Mouse (Mus musculus): ENCODE data around the gene Siva1. TPM values are rescaled to one million over a fixed set of nuclear protein-coding genes. Genes with fewer than 3 reads are reported as not detected.
A peak's percentile ranks its signal among the peaks of the same experiment; 100 is the strongest.

Gene Siva1
- polyA plus RNA-seq, 1 experiment from 2014 or later = 106 TPM

- ATAC-seq (ENCODE audit: insufficient read depth) = no peak
- peaks cover 52% of the 10 kb centered on the region for H3K4me1 ChIP-seq (replicated peaks)
- H3K36me3 ChIP-seq (replicated peaks) = no peaks in the 10 kb centered on the region
- H3K4me2 ChIP-seq = no peak overlapping the region
- H3K9ac ChIP-seq = no peak overlapping the region
- H3K27me3 ChIP-seq = peaks cover 38% of the 10 kb centered on the region
- H3K4me3 ChIP-seq (replicated peaks) = no peak overlapping the region
- 12% methylated on average over 2 of the region's 2 CpGs for WGBS (ENCODE audit: insufficient replicate concordance)
- H3K27ac ChIP-seq (replicated peaks) = no peak overlapping the region
- H3K9me3 ChIP-seq (replicated peaks) = no peaks in the 10 kb centered on the region
Measured at GRCm38 (mm10) chr12:112623742-112624141, 20.7 kb upstream of the Siva1 start.

GRCm38 (mm10) chr12:112625700-112626099, 18.8 kb upstream of the Siva1 start:
- Histone ChIP-seq H3K4me1 (replicated peaks) (peaks cover 51% of the 10 kb centered on the region), H3K27ac (replicated peaks) (no peak overlapping the region), H3K36me3 (replicated peaks) (no peaks in the 10 kb centered on the region), H3K9me3 (replicated peaks) (no peaks in the 10 kb centered on the region), H3K9ac (no peak overlapping the region), H3K4me2 (no peak overlapping the region), H3K4me3 (replicated peaks) (no peak overlapping the region), H3K27me3 (peaks cover 19% of the 10 kb centered on the region)
- 68% methylated on average over 4 of the region's 4 CpGs for WGBS (ENCODE audit: insufficient replicate concordance)
- no peak for ATAC-seq (ENCODE audit: insufficient read depth)

DNA sequence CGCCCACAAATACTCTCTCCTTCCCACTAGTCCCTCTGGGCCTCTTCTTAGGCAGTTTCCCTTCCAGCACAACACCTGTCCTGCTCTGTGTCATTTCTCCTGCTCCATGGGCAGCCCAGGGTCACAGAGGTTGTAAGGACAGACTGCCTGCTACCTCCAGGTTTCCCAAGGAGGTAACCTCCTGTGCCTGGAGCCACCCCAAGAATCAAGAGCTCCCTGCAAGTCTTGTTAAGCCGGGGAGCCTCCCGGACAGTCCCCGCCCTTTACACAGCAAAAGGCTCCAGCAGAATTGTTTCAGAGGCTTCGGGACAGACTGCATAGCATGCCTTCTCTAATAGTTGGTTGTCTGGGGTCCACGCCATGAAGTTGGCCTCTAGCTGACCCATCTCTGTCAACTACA, 18.0 kb upstream of the Siva1 start:
- peaks cover 56% of the 10 kb centered on the region for H3K4me1 ChIP-seq (replicated peaks)
- ATAC-seq (ENCODE audit: insufficient read depth) = no peak
- H3K9ac ChIP-seq = no peak overlapping the region
- 0 out of 2 replicates have a peak overlapping the region, but pooled peaks have one; percentile 9 for H3K27ac ChIP-seq (replicated peaks)
- no peak overlapping the region for H3K4me2 ChIP-seq
- H3K36me3 ChIP-seq (replicated peaks) = no peaks in the 10 kb centered on the region
- H3K4me3 ChIP-seq (replicated peaks) = no peak overlapping the region
- peaks cover 11% of the 10 kb centered on the region for H3K27me3 ChIP-seq
- WGBS (ENCODE audit: insufficient replicate concordance) = 36% methylated on average over 6 of the region's 6 CpGs
- no peaks in the 10 kb centered on the region for H3K9me3 ChIP-seq (replicated peaks)

GRCm38 (mm10) chr12:112627097-112627881, 17.2 kb upstream of the Siva1 start:
- Histone ChIP-seq H3K9ac (no peak overlapping the region), H3K27me3 (0 out of 2 replicates have a peak, but pooled peaks cover 5% of the 10 kb centered on the region), H3K4me2 (no peak overlapping the region), H3K36me3 (replicated peaks) (no peaks in the 10 kb centered on the region), H3K4me3 (replicated peaks) (no peak overlapping the region), H3K9me3 (replicated peaks) (no peaks in the 10 kb centered on the region), H3K4me1 (replicated peaks) (peaks cover 65% of the 10 kb centered on the region), H3K27ac (replicated peaks) (no peak overlapping the region)
- WGBS (ENCODE audit: insufficient replicate concordance) = 43% methylated on average over 7 of the region's 7 CpGs
- no peak for ATAC-seq (ENCODE audit: insufficient read depth)

DNA sequence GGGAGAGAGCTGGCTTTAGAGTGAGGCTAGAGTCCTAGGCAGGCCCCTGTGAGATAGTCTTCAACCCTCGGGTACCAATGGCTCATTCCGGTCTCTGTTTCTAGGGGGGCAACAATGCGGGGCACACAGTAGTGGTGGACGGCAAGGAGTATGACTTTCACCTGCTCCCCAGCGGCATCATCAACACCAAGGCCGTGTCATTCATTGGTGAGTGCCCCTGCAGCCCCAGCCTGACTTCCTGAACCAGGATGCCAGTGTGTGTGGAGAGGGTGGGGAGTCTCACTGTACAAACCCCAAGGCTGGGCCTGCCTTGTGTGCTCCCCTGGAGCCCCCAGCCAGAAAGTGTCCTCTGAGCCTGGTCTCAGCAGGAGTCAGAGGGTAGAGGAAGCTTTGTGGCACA, 16.3 kb upstream of the Siva1 start:
- 39% methylated on average over 6 of the region's 6 CpGs for WGBS (ENCODE audit: insufficient replicate concordance)
- H3K4me2 ChIP-seq = peak overlapping the region; percentile 59
- ATAC-seq (ENCODE audit: insufficient read depth) = no peak
- H3K27me3 ChIP-seq = no peaks in the 10 kb centered on the region
- no peak overlapping the region for H3K9ac ChIP-seq
- H3K27ac ChIP-seq (replicated peaks) = peak overlapping the region; percentile 77
- no peaks in the 10 kb centered on the region for H3K9me3 ChIP-seq (replicated peaks)
- peaks cover 67% of the 10 kb centered on the region for H3K4me1 ChIP-seq (replicated peaks)
- no peak overlapping the region for H3K4me3 ChIP-seq (replicated peaks)
- no peaks in the 10 kb centered on the region for H3K36me3 ChIP-seq (replicated peaks)

DNA sequence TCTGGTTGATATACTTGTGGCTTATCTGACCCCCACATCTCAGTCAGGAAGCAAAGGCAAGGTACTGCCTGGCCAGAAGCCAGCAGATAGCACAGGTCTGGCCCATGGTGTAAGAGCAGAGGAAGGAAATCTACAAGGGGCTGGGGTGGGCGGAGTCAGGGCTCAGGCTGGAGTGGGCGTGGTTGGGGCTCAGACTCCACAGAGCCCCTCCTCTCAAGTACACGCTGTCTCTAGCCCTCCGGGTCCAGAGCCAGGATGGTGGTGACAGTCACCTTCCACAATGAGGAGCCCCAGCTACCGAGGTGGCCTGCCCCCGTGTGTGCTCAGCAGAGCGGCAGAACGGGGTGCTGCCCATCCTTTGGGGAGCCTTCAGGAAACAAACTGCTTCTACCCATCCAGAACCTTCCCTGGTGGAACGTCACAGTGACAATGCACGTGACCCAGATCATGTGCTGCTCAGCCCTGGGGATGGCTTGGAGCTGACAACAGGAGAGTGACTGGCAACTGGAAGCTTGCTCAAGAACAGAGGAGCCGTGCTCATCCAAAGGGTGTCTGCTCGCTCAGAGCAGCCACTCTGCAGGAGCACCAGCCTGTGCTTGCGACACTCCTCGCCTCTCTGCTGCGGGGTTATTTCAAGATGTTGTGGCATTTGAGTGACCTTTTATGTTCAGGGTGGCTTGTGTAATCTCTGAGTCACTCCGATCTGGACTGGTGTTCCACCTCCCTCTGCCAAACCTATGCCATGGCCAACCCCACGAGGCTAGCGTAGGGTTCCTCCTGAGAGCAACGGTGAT, 15.4 kb upstream of the Siva1 start:
- Histone ChIP-seq H3K27me3 (no peaks in the 10 kb centered on the region), H3K4me3 (replicated peaks) (peak overlapping the region; percentile 22; the same call in 1 of the 2 replicates), H3K9ac (no peak overlapping the region), H3K27ac (replicated peaks) (peak overlapping the region; percentile 77), H3K4me2 (peak overlapping the region; percentile 59), H3K36me3 (replicated peaks) (no peaks in the 10 kb centered on the region), H3K9me3 (replicated peaks) (no peaks in the 10 kb centered on the region), H3K4me1 (replicated peaks) (peaks cover 68% of the 10 kb centered on the region)
- 11% methylated on average over 19 of the region's 19 CpGs for WGBS (ENCODE audit: insufficient replicate concordance)
- peak; percentile 58 for ATAC-seq (ENCODE audit: insufficient read depth)

DNA sequence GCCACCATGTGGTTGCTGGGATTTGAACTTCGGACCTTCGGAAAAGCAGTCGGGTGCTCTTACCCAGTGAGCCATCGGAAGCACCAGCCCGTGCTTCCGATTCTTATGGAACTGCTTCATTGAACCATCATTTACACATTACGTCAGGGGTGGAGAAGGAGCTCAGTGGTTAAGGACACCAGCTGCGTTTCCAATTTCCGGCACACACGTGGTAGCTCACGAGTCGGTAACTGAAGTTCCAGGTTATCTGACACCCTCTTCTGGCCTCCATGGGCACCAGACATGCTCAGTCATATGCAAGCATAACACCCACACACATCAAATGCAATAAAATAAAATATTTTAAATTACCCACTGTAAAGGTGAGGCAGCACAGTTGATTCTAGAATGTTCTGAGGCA, 14.4 kb upstream of the Siva1 start:
- Histone ChIP-seq H3K4me1 (replicated peaks) (peaks cover 74% of the 10 kb centered on the region), H3K36me3 (replicated peaks) (no peaks in the 10 kb centered on the region), H3K27me3 (no peaks in the 10 kb centered on the region), H3K9me3 (replicated peaks) (no peaks in the 10 kb centered on the region), H3K9ac (no peak overlapping the region), H3K4me2 (no peak overlapping the region), H3K27ac (replicated peaks) (no peak overlapping the region), H3K4me3 (replicated peaks) (no peak overlapping the region)
- no peak for ATAC-seq (ENCODE audit: insufficient read depth)
- 75% methylated on average over 12 of the region's 12 CpGs for WGBS (ENCODE audit: insufficient replicate concordance)

GRCm38 (mm10) chr12:112630796-112631195, 13.7 kb upstream of the Siva1 start:
- WGBS (ENCODE audit: insufficient replicate concordance) = 55% methylated on average over 5 of the region's 5 CpGs
- H3K9me3 ChIP-seq (replicated peaks) = no peaks in the 10 kb centered on the region
- H3K36me3 ChIP-seq (replicated peaks) = no peaks in the 10 kb centered on the region
- H3K27me3 ChIP-seq = no peaks in the 10 kb centered on the region
- peaks cover 74% of the 10 kb centered on the region for H3K4me1 ChIP-seq (replicated peaks)
- H3K4me2 ChIP-seq = no peak overlapping the region
- H3K9ac ChIP-seq = no peak overlapping the region
- no peak for ATAC-seq (ENCODE audit: insufficient read depth)
- no peak overlapping the region; the same call in 1 of the 2 replicates for H3K27ac ChIP-seq (replicated peaks)
- H3K4me3 ChIP-seq (replicated peaks) = no peak overlapping the region

DNA sequence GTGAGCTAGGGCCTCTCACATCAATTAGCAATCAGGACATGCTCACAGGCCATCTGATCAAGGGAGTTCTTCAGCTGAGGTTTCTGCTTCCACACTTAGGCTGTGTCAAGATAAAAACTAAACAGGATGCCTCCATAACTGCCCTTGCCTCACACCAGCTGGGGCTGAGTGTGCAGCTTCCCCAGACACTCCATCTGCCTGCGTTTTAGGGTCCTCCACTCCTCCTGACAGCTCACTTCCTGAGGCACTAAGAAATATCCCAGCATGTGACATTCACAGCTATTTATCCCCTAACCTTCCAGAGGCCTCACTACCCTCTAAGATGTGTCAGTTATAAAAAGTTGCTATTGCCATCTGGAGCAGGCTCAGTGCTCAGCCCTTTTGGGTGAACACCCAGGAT, 13.0 kb upstream of the Siva1 start:
- H3K36me3 ChIP-seq (replicated peaks) = no peaks in the 10 kb centered on the region
- no peaks in the 10 kb centered on the region for H3K27me3 ChIP-seq
- H3K9ac ChIP-seq = no peak overlapping the region
- no peak overlapping the region for H3K4me2 ChIP-seq
- H3K4me3 ChIP-seq (replicated peaks) = no peak overlapping the region
- 0 out of 2 replicates have a peak overlapping the region, but pooled peaks have one; percentile 56 for H3K27ac ChIP-seq (replicated peaks)
- ATAC-seq (ENCODE audit: insufficient read depth) = no peak
- no peaks in the 10 kb centered on the region for H3K9me3 ChIP-seq (replicated peaks)
- peaks cover 71% of the 10 kb centered on the region for H3K4me1 ChIP-seq (replicated peaks)
- WGBS (ENCODE audit: insufficient replicate concordance) = 19% methylated on average over 1 of the region's 1 CpGs

GRCm38 (mm10) chr12:112632084-112632777, 12.2 kb upstream of the Siva1 start:
- WGBS (ENCODE audit: insufficient replicate concordance) = 53% methylated on average over 11 of the region's 11 CpGs
- no peaks in the 10 kb centered on the region for H3K9me3 ChIP-seq (replicated peaks)
- no peaks in the 10 kb centered on the region for H3K27me3 ChIP-seq
- no peak overlapping the region for H3K4me3 ChIP-seq (replicated peaks)
- H3K36me3 ChIP-seq (replicated peaks) = no peaks in the 10 kb centered on the region
- no peak overlapping the region for H3K9ac ChIP-seq
- peak overlapping the region; percentile 56 for H3K27ac ChIP-seq (replicated peaks)
- H3K4me1 ChIP-seq (replicated peaks) = peaks cover 64% of the 10 kb centered on the region
- ATAC-seq (ENCODE audit: insufficient read depth) = no peak
- peak overlapping the region; percentile 33 for H3K4me2 ChIP-seq

- peak overlapping the region; percentile 33; the same call in 1 of the 2 replicates for H3K4me2 ChIP-seq
- no peaks in the 10 kb centered on the region for H3K27me3 ChIP-seq
- peaks cover 64% of the 10 kb centered on the region for H3K4me1 ChIP-seq (replicated peaks)
- no peaks in the 10 kb centered on the region for H3K9me3 ChIP-seq (replicated peaks)
- H3K36me3 ChIP-seq (replicated peaks) = no peaks in the 10 kb centered on the region
- ATAC-seq (ENCODE audit: insufficient read depth) = no peak
- no peak overlapping the region for H3K4me3 ChIP-seq (replicated peaks)
- no peak overlapping the region for H3K9ac ChIP-seq
- H3K27ac ChIP-seq (replicated peaks) = peak overlapping the region; percentile 56
- 41% methylated on average over 5 of the region's 5 CpGs for WGBS (ENCODE audit: insufficient replicate concordance)
Measured at GRCm38 (mm10) chr12:112632907-112633306, 11.6 kb upstream of the Siva1 start.
